Mouse (Mus musculus): Measurements from ENCODE around the gene Opa3. TPM values are rescaled to one million over a fixed set of nuclear protein-coding genes. Genes with fewer than 3 reads are reported as not detected.
"Not testable (repeated sequence)": the region's sequence is repeated elsewhere in the genome, so short reads cannot be mapped to it uniquely, and the experiment has no call there.

Gene Opa3
- polyA plus RNA-seq, 2 experiments, result 8.3 to 12.8 TPM

- ATAC-seq (ENCODE audit: insufficient read depth), result peak; percentile 56; the same call in 1 of the 2 replicates
- TF ChIP-seq EP300 (IDR thresholded peaks at IDR 0.05; ENCODE audit: low read depth) (no peak), CTCF (IDR thresholded peaks at IDR 0.05; ENCODE audit: low read depth) (no peak)
- DNase-seq (ENCODE audit: low read depth in 3 of 3, low spot score in 3 of 3), result peak in 2 of 3 experiments; percentile 65 to 68
- peak overlapping the region; percentile 94 for H3K27ac ChIP-seq
- H3K36me3 ChIP-seq (replicated peaks; ENCODE audit: control insufficient read depth, insufficient read depth, low read depth), result no peaks in the 10 kb centered on the region; the same call in 1 of the 2 replicates
- peak overlapping the region; percentile 93 to 98 for H3K4me3 ChIP-seq (ENCODE audit: insufficient read depth in 1 of 2, low read depth in 2 of 2, low read length in 2 of 2)
- H3K9ac ChIP-seq (replicated peaks), result peak overlapping the region; percentile 97
- WGBS (ENCODE audit: insufficient replicate concordance), result under 1% methylated on average over 36 of the region's 36 CpGs
- peak overlapping the region; percentile 100 for H3K4me2 ChIP-seq (ENCODE audit: low read depth)
- no peaks in the 10 kb centered on the region for H3K9me3 ChIP-seq (ENCODE audit: control insufficient read depth, low read length)
- H3K27me3 ChIP-seq (ENCODE audit: control insufficient read depth, insufficient read depth, low read length), result peaks cover under 1% of the 10 kb centered on the region; the same call in 1 of the 2 replicates
- peaks cover 25 to 28% of the 10 kb centered on the region in 2 experiments for H3K4me1 ChIP-seq (replicated peaks; ENCODE audit: control insufficient read depth in 2 of 2, insufficient read depth in 2 of 2, low read length in 1 of 2)
Measured at GRCm38 (mm10) chr7:19272173-19272764, 44.1 kb downstream of the Opa3 start.

- Histone ChIP-seq H3K4me1 (replicated peaks; ENCODE audit: control insufficient read depth in 2 of 2, insufficient read depth in 2 of 2, low read length in 1 of 2) (peaks cover 4 to 7% of the 10 kb centered on the region in 2 experiments; a peak in 3 of 4 replicates), H3K9me3 (ENCODE audit: control insufficient read depth, low read length) (no peaks in the 10 kb centered on the region), H3K36me3 (replicated peaks; ENCODE audit: control insufficient read depth, insufficient read depth, low read depth) (no peaks in the 10 kb centered on the region), H3K27me3 (ENCODE audit: control insufficient read depth, insufficient read depth, low read length) (peaks cover 39% of the 10 kb centered on the region), H3K9ac (replicated peaks) (no peak overlapping the region), H3K4me2 (ENCODE audit: low read depth) (no peak overlapping the region), H3K27ac (no peak overlapping the region), H3K4me3 (ENCODE audit: insufficient read depth in 1 of 2, low read depth in 2 of 2, low read length in 2 of 2) (no peak overlapping the region)
- no peak for ATAC-seq (ENCODE audit: insufficient read depth)
- no peak for DNase-seq (ENCODE audit: low read depth in 3 of 3, low spot score in 3 of 3)
- TF ChIP-seq EP300 (IDR thresholded peaks at IDR 0.05; ENCODE audit: low read depth) (no peak), CTCF (IDR thresholded peaks at IDR 0.05; ENCODE audit: low read depth) (peak; percentile 62)
- WGBS (ENCODE audit: insufficient replicate concordance), result 43% methylated on average over 4 of the region's 4 CpGs
Measured at GRCm38 (mm10) chr7:19276253-19276652, 48.1 kb downstream of the Opa3 start.

GRCm38 (mm10) chr7:19279052-19279451 is 50.9 kb downstream of the Opa3 start:
- Histone ChIP-seq H3K4me1 (replicated peaks; ENCODE audit: control insufficient read depth in 2 of 2, insufficient read depth in 2 of 2, low read length in 1 of 2) (peaks cover 5 to 9% of the 10 kb centered on the region in 2 experiments), H3K27me3 (ENCODE audit: control insufficient read depth, insufficient read depth, low read length) (peaks cover 54% of the 10 kb centered on the region), H3K9ac (replicated peaks) (no peak overlapping the region), H3K4me2 (ENCODE audit: low read depth) (no peak overlapping the region), H3K36me3 (replicated peaks; ENCODE audit: control insufficient read depth, insufficient read depth, low read depth) (no peaks in the 10 kb centered on the region), H3K27ac (no peak overlapping the region), H3K4me3 (ENCODE audit: insufficient read depth in 1 of 2, low read depth in 2 of 2, low read length in 2 of 2) (no peak overlapping the region), H3K9me3 (ENCODE audit: control insufficient read depth, low read length) (no peaks in the 10 kb centered on the region)
- DNase-seq (ENCODE audit: low read depth in 3 of 3, low spot score in 3 of 3), result no peak
- no peak for TF ChIP-seq CTCF (IDR thresholded peaks at IDR 0.05; ENCODE audit: low read depth)
- TF ChIP-seq EP300 (IDR thresholded peaks at IDR 0.05; ENCODE audit: low read depth), result no peak
- ATAC-seq (ENCODE audit: insufficient read depth), result no peak
- 4% methylated on average over 34 of the region's 34 CpGs for WGBS (ENCODE audit: insufficient replicate concordance)

GRCm38 (mm10) chr7:19279581-19280114 is 51.5 kb downstream of the Opa3 start, which contains the start of gene Ppm1n:
Ppm1n (minus strand) TSS chr7:19280064.
- Histone ChIP-seq H3K27ac (no peak within 1 kb of the TSS), H3K4me1 (replicated peaks; ENCODE audit: control insufficient read depth in 2 of 2, insufficient read depth in 2 of 2, low read length in 1 of 2) (peaks cover 5 to 9% of the 10 kb centered on the region in 2 experiments), H3K4me2 (ENCODE audit: low read depth) (peak within 1 kb of the TSS; percentile 6; the same call in 1 of the 2 replicates), H3K4me3 (ENCODE audit: insufficient read depth in 1 of 2, low read depth in 2 of 2, low read length in 2 of 2) (peak within 1 kb of the TSS in 1 of 2 experiments; percentile 3; a peak in 2 of 4 replicates), H3K27me3 (ENCODE audit: control insufficient read depth, insufficient read depth, low read length) (peaks cover 58% of the 10 kb centered on the region), H3K9ac (replicated peaks) (no peak within 1 kb of the TSS), H3K9me3 (ENCODE audit: control insufficient read depth, low read length) (no peaks in the 10 kb centered on the region), H3K36me3 (replicated peaks; ENCODE audit: control insufficient read depth, insufficient read depth, low read depth) (no peaks in the 10 kb centered on the region)
- DNase-seq (ENCODE audit: low read depth in 3 of 3, low spot score in 3 of 3) (no peak), ATAC-seq (ENCODE audit: insufficient read depth) (no peak)
- WGBS (ENCODE audit: insufficient replicate concordance), result 1% methylated on average over 46 of the region's 46 CpGs
- TF ChIP-seq CTCF (IDR thresholded peaks at IDR 0.05; ENCODE audit: low read depth), result peak; percentile 20; the same call in 1 of the 2 replicates
- TF ChIP-seq EP300 (IDR thresholded peaks at IDR 0.05; ENCODE audit: low read depth), result no peak

GRCm38 (mm10) chr7:19281680-19282304 is 53.7 kb downstream of the Opa3 start:
- Histone ChIP-seq H3K27me3 (ENCODE audit: control insufficient read depth, insufficient read depth, low read length) (peaks cover 59% of the 10 kb centered on the region), H3K4me3 (ENCODE audit: insufficient read depth in 1 of 2, low read depth in 2 of 2, low read length in 2 of 2) (peak overlapping the region; percentile 22 to 60; a peak in 3 of 4 replicates), H3K4me2 (ENCODE audit: low read depth) (peak overlapping the region; percentile 98), H3K27ac (peak overlapping the region; percentile 9; the same call in 1 of the 2 replicates)
- peak; percentile 83 for TF ChIP-seq CTCF (IDR thresholded peaks at IDR 0.05; ENCODE audit: low read depth)
- not testable (repeated sequence) for DNase-seq (ENCODE audit: low read depth in 3 of 3, low spot score in 3 of 3); H3K9ac ChIP-seq (replicated peaks); H3K4me1 ChIP-seq (replicated peaks; ENCODE audit: control insufficient read depth in 2 of 2, insufficient read depth in 2 of 2, low read length in 1 of 2); H3K9me3 ChIP-seq (ENCODE audit: control insufficient read depth, low read length); H3K36me3 ChIP-seq (replicated peaks; ENCODE audit: control insufficient read depth, insufficient read depth, low read depth)
- 22% methylated on average over 6 of the region's 6 CpGs for WGBS (ENCODE audit: insufficient replicate concordance)
- ATAC-seq (ENCODE audit: insufficient read depth), result peak; percentile 43

Measured in liver, embryonic 14.5 days (tissue).